Mouse (Mus musculus) embryonic facial prominence, embryonic 15.5 days (tissue): ENCODE measurements around the gene Ptms. TPM values are rescaled to one million over a fixed set of nuclear protein-coding genes. Genes with fewer than 3 reads are reported as not detected.

Experiments
- ATAC-seq: fragments of 200-750 bp; cut with Nextera tagmentation; 2 replicates; pipeline ENCODE4 v1.8.0; 2017; ENCODE audit warnings: low read depth, moderate TSS enrichment; ENCODE audit not compliant: insufficient number of reproducible peaks, low FRiP score, low TSS enrichment
- H3K27ac ChIP-seq: fragments of 300-500 bp; sonication (generic); replicated peaks from 2 replicates; pipeline ENCODE4 v1.5.1; 2015; ENCODE audit warnings: mild to moderate bottlenecking, inconsistent platforms
- H3K27me3 ChIP-seq: fragments of 300-500 bp; sonication (generic); 2 replicates; pipeline ENCODE4 v1.6.1; 2015; ENCODE audit warnings: inconsistent platforms
- H3K36me3 ChIP-seq: fragments of 300-500 bp; sonication (generic); 2 replicates; pipeline ENCODE4 v1.6.1; 2015; ENCODE audit warnings: mild to moderate bottlenecking, inconsistent platforms
- H3K4me1 ChIP-seq: fragments of 300-500 bp; sonication (generic); 2 replicates; pipeline ENCODE4 v1.6.1; 2015; ENCODE audit warnings: inconsistent platforms
- H3K4me2 ChIP-seq: fragments of 300-500 bp; sonication (generic); replicated peaks from 2 replicates; pipeline ENCODE4 v1.6.1; 2015; ENCODE audit warnings: mild to moderate bottlenecking, inconsistent platforms
- H3K4me3 ChIP-seq: fragments of 300-500 bp; sonication (generic); replicated peaks from 2 replicates; pipeline ENCODE4 v1.5.1; 2015; ENCODE audit warnings: mild to moderate bottlenecking, inconsistent platforms
- H3K9ac ChIP-seq: fragments of 300-500 bp; sonication (generic); 2 replicates; pipeline ENCODE4 v1.6.1; 2015; ENCODE audit warnings: inconsistent platforms
- H3K9me3 ChIP-seq: fragments of 300-500 bp; sonication (generic); replicated peaks from 2 replicates; pipeline ENCODE4 v1.6.1; 2016; ENCODE audit warnings: inconsistent platforms
- WGBS: fragments of 180-500 bp; shearing (Covaris S2); methylation state at CpG from one replicate; pipeline ENCODE4 v1.1.7; 2015; 5-methylcytosine and 5-hydroxymethylcytosine counted together
- polyA plus RNA-seq: library from polyadenylated mRNA; unstranded; fragments of >200 nt; fragmentation: Nextera tagmentation; extraction: Ambion mirVana; gene quantifications from 2 replicates; pipeline ENCODE4 v1.2.1, GENCODE M21; 2015

Gene Ptms
- polyA plus RNA-seq, 1 experiment from 2014 or later: 368 TPM

DNA sequence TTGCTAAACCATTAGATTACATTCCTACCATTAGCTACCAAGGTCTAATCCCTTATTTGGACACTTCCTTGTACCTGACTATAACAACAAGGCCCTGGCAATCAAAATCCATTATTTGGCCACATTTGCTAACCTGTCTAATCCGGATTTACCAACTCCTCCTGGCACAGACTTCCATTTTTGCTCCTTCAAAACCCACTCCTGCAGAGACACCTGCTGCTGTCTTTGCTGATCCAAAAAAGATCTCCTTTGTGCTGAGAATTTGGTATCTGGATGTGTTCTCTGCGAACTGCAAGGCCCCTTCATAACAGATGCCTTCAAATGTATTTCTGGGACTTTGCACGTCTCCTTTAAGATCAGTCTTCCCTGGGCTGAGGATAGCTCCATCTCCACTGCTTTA is 23.6 kb upstream of the Ptms start:
- H3K4me2 ChIP-seq: no peak overlapping the region
- H3K27me3 ChIP-seq: no peaks in the 10 kb centered on the region
- H3K36me3 ChIP-seq: peaks cover 9% of the 10 kb centered on the region
- H3K9ac ChIP-seq: no peak overlapping the region
- no peak for ATAC-seq
- no peaks in the 10 kb centered on the region for H3K4me1 ChIP-seq
- WGBS: 82% methylated on average over 3 of the region's 3 CpGs
- no peaks in the 10 kb centered on the region for H3K9me3 ChIP-seq
- H3K4me3 ChIP-seq: no peak overlapping the region
- H3K27ac ChIP-seq: no peak overlapping the region

- Histone ChIP-seq H3K4me2 (no peak overlapping the region), H3K4me3 (no peak overlapping the region), H3K36me3 (peaks cover 27% of the 10 kb centered on the region), H3K4me1 (no peaks in the 10 kb centered on the region), H3K27me3 (no peaks in the 10 kb centered on the region), H3K27ac (no peak overlapping the region), H3K9me3 (no peaks in the 10 kb centered on the region), H3K9ac (no peak overlapping the region)
- 90% methylated on average over 1 of the region's 1 CpGs for WGBS
- ATAC-seq: no peak
These were observed 21.8 kb upstream of the Ptms start for GRCm38 (mm10) chr6:124941679-124942078.

GRCm38 (mm10) chr6:124938554-124938953 is 18.7 kb upstream of the Ptms start:
- Histone ChIP-seq H3K4me3 (no peak overlapping the region), H3K9me3 (no peaks in the 10 kb centered on the region), H3K9ac (no peak overlapping the region), H3K4me1 (peaks cover 9% of the 10 kb centered on the region; the same call in 1 of the 2 replicates), H3K27me3 (no peaks in the 10 kb centered on the region), H3K4me2 (no peak overlapping the region), H3K27ac (no peak overlapping the region), H3K36me3 (peaks cover 58% of the 10 kb centered on the region)
- 90% methylated on average over 7 of the region's 7 CpGs for WGBS
- ATAC-seq: no peak

GRCm38 (mm10) chr6:124937493-124937892 is 17.6 kb upstream of the Ptms start:
- Histone ChIP-seq H3K27me3 (no peaks in the 10 kb centered on the region), H3K9ac (no peak overlapping the region), H3K4me1 (peaks cover 14% of the 10 kb centered on the region), H3K36me3 (peaks cover 59% of the 10 kb centered on the region), H3K4me2 (no peak overlapping the region), H3K4me3 (no peak overlapping the region), H3K27ac (no peak overlapping the region), H3K9me3 (no peaks in the 10 kb centered on the region)
- no peak for ATAC-seq
- 67% methylated on average over 2 of the region's 2 CpGs for WGBS

GRCm38 (mm10) chr6:124936681-124937080 is 16.8 kb upstream of the Ptms start:
- Histone ChIP-seq H3K9me3 (no peaks in the 10 kb centered on the region), H3K4me1 (peaks cover 20% of the 10 kb centered on the region), H3K9ac (no peak overlapping the region), H3K4me2 (no peak overlapping the region), H3K4me3 (no peak overlapping the region), H3K36me3 (peaks cover 59% of the 10 kb centered on the region), H3K27me3 (no peaks in the 10 kb centered on the region), H3K27ac (no peak overlapping the region)
- WGBS: 79% methylated on average over 1 of the region's 1 CpGs
- ATAC-seq: no peak

DNA sequence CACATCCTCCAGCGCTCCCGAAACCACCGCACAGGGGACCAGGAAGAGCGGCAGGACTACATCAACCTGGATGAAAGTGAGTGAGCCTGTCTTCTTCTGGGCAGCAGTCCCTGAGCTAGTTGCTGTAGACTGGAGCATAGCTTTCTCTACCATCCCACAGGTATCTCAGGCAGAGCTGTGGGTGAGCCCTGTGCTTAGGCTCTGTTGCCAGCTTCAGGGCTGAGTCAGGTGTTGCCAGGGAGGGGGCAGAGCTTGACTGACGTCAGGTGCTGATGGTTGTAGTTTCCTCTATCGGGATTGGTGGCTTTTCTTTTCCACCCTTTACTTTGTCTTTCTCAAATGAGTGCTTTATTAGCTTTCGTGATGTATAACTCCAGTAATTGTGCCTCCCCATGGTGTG is 14.8 kb upstream of the Ptms start:
- Histone ChIP-seq H3K27me3 (no peaks in the 10 kb centered on the region), H3K9ac (no peak overlapping the region), H3K4me1 (peaks cover 30% of the 10 kb centered on the region), H3K4me2 (no peak overlapping the region), H3K9me3 (no peaks in the 10 kb centered on the region), H3K4me3 (no peak overlapping the region), H3K36me3 (peaks cover 59% of the 10 kb centered on the region), H3K27ac (no peak overlapping the region)
- whole genome bisulfite sequencing: 88% methylated on average over 7 of the region's 7 CpGs
- ATAC-seq: no peak

DNA sequence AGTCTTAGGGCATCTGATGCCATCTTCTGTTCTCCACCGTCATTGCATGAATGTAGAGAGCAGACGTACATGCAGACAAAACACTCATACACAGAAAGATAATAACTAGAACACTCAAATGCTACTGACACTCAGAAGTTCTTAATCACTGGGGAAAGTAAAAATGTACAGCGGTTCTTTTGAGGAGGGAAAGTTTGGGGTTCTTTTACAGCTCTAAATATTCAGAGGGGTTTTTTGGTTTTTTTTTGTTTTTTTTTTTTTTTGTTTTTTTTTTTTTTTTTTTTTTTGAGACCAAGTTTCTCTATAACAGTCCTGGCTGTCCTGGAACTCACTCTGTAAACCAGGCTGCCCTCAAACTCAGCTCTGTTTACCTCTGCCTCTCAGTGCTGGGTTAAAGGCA is 13.2 kb upstream of the Ptms start:
- no peaks in the 10 kb centered on the region for H3K9me3 ChIP-seq
- H3K36me3 ChIP-seq: peaks cover 46% of the 10 kb centered on the region
- 87% methylated on average over 3 of the region's 3 CpGs for WGBS
- H3K9ac ChIP-seq: no peak overlapping the region
- no peak overlapping the region for H3K4me2 ChIP-seq
- ATAC-seq: no peak
- no peak overlapping the region for H3K27ac ChIP-seq
- peaks cover 34% of the 10 kb centered on the region for H3K4me1 ChIP-seq
- no peaks in the 10 kb centered on the region for H3K27me3 ChIP-seq
- H3K4me3 ChIP-seq: no peak overlapping the region

- Histone ChIP-seq H3K4me2 (peak overlapping the region; percentile 76), H3K36me3 (peaks cover 38% of the 10 kb centered on the region), H3K27ac (peak overlapping the region; percentile 96), H3K9me3 (no peaks in the 10 kb centered on the region), H3K27me3 (no peaks in the 10 kb centered on the region), H3K4me1 (peaks cover 34% of the 10 kb centered on the region), H3K4me3 (peak overlapping the region; percentile 89), H3K9ac (peak overlapping the region; percentile 91)
- 36% methylated on average over 12 of the region's 12 CpGs for WGBS
- no peak for ATAC-seq
These were observed 12.4 kb upstream of the Ptms start for GRCm38 (mm10) chr6:124932314-124932695.

- no peaks in the 10 kb centered on the region for H3K9me3 ChIP-seq
- peaks cover 34% of the 10 kb centered on the region for H3K4me1 ChIP-seq
- peak overlapping the region; percentile 76 for H3K4me2 ChIP-seq
- H3K27ac ChIP-seq: peak overlapping the region; percentile 96
- peaks cover 32% of the 10 kb centered on the region for H3K36me3 ChIP-seq
- H3K27me3 ChIP-seq: no peaks in the 10 kb centered on the region
- peak overlapping the region; percentile 89 for H3K4me3 ChIP-seq
- under 1% methylated on average over 48 of the region's 48 CpGs for WGBS
- ATAC-seq: no peak
- peak overlapping the region; percentile 91 for H3K9ac ChIP-seq
These were observed 11.8 kb upstream of the Ptms start for GRCm38 (mm10) chr6:124931525-124932313.

- Histone ChIP-seq H3K9me3 (no peaks in the 10 kb centered on the region), H3K36me3 (peaks cover 24% of the 10 kb centered on the region), H3K4me3 (peak within 1 kb of the TSS; percentile 89), H3K4me1 (peaks cover 40% of the 10 kb centered on the region), H3K9ac (peak within 1 kb of the TSS; percentile 91), H3K4me2 (peak within 1 kb of the TSS; percentile 76), H3K27me3 (no peaks in the 10 kb centered on the region), H3K27ac (peak within 1 kb of the TSS; percentile 96)
- ATAC-seq: peak; percentile 94
- under 1% methylated on average over 62 of the region's 64 CpGs for WGBS
These were observed 11.0 kb upstream of the Ptms start, which contains the start of gene Mlf2 for GRCm38 (mm10) chr6:124930754-124931524. TSS of gene Mlf2 (plus strand) at chr6:124931386.

DNA sequence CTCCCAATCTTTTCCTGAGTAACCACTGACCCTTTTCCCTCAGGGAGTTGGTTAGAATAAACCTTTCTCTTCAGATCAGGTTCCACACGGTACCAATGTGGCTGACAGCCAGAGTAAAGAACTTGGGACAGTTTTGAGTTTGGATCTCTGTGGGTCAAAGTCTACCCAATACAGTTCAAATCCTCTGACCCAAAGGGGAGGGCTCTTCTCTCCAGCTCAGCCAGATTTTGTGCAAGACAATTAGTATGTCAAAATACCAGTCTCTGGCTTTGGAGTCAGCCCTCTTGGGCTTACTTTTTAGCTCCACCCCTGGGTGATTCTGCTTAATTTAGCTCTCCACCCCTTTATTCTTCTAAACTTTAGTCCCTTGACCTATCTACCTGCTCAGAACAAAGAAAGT is 10.3 kb upstream of the Ptms start:
- ATAC-seq: no peak
- H3K36me3 ChIP-seq: peaks cover 17% of the 10 kb centered on the region
- no peaks in the 10 kb centered on the region for H3K27me3 ChIP-seq
- peak overlapping the region; percentile 39 for H3K4me2 ChIP-seq
- H3K4me3 ChIP-seq: peak overlapping the region; percentile 89
- H3K9me3 ChIP-seq: no peaks in the 10 kb centered on the region
- peak overlapping the region; percentile 93 for H3K27ac ChIP-seq
- peaks cover 48% of the 10 kb centered on the region for H3K4me1 ChIP-seq
- peak overlapping the region; percentile 26; the same call in 1 of the 2 replicates for H3K9ac ChIP-seq
- WGBS: 13% methylated on average over 1 of the region's 1 CpGs
